Mouse (Mus musculus) spleen, postnatal 10 days (tissue): ENCODE measurements at regions not wholly inside any gene's neighbourhood (a gene's known extent, or its start where the extent isn't known, plus 50 kb on each side); places are given as distances from the start of the nearest gene placed in this dataset.

Experiments used
- DNase-seq, 2 experiments: peaks; one replicate each; pipeline ENCODE4 v3.0.0; 2021 to 2022; ENCODE audit warnings: low spot score in 2 of 2

DNA sequence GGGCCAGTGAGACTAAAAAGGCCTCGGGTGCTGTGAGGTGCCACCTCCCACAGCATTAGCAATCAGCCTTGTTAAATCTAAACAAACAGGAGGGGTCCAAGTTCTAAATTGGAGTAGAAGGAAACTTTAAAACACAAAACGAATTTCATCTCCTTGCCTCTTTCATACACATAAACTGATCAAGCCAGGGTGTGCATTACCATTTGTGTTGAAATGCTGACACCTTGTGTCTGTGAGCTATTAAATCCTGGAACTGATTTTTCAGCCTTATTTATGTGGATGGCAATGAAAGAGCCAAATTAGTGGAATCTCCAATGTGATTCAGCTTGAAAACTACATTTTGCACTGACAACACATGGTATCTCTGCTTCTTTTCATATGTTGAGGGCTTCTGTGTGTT, 114.8 kb downstream of the Pcsk1 start:
- no peak for DNase-seq

DNA sequence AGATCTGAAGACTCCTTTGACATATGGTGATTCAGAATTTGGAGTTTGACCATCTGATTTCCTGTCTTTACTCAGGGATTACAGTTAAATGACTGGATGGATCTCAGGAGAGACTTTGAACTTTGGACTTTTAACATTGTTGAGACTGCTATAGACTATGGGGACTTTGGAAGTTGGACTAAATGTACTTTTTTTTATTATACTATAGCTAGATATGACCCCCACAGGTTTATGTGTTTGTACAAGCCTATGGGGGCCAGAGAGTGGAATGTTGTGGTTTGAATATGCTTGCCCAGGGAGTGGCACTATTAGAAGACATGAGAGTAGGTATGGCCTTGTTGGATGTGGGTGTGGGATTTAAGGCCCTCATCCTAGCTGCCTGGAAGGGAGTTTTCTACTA, 134.3 kb downstream of the Pcsk1 start:
- DNase-seq = no peak

DNA sequence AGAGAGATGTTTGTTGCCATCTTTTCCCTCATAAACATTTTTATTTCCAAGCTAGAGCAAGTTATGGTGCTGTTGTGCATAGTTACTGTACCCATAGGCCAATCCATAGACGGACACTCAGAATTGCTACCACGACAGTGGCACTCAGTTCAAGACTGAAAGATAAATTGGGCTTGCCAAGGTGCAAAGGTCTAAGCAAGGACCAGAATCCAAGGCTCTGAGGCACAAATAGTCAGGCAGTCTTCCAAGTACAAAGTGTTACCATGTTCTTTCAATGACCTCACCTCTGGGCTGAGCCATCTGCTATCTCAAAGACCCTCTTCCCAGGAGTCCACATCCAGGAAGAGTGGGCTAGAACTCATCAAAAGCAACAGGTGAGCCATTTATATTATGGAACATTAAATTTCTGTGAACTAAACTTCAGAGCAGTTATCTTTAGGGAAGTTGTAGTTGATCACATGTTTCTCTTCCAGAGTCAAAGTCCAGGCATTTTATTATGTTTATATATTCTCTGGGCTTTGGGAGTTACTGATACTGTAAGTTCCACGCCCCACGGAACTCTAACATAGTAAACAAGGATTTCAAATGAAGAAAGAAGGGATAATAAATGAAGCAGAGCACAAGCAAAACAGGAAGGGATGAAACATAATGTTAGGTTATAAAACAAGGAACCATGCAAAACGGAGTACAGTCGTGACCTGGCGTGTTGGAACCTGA, 136.1 kb downstream of the Pcsk1 start:
- DNase-seq = no peak

DNA sequence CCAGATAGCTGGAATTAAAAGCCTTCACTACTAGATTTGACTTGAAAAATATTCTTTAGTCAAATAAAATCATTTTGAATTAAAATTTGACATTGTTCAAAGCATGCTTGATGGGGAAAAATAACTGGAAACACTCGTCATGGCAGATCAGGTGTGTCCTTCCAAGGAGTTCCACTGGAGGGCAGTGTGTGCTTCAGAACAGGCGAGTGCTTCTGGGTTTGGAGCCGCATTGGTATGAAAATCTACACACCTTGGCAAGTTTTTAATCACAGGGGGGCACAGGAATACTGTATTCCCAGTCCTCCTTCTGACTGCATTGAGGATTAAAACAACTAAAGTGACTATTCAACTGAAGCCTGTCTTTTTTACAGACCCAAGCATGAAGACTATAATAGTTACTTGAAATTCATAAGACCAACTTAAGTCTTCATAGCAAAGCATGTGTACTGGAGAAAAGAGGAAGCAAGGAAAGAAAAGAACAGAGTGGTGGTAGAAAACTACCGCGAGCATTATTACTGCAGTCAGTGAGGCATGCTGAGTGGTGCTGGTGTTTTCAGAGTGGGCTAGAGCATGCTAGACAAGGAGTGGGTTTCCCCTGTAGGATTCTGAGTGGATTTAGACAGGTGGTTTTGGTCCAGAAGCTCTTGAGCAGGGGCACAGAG, 138.1 kb downstream of the Pcsk1 start:
- DNase-seq = peak; percentile 13 to 63

DNA sequence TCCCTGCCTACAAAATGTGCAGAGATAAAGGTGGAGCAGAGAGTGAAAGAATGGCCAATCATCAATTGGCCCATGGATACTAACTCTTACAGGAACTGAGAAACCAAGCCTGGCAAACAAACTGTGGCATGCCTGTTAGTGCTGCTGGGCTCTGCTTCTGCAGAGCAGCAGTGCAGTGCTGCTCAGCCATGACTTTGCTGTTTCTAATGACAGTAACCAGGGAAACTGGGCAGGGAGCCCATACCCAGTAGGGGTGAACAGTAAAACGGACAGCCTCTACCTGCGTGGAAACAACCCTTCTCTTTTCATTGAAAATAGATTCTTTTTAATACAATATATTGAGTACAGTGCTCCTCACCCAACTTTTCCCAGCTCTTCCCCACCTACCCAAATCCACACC, 146.8 kb downstream of the Pcsk1 start:
- DNase-seq = no peak
